Mouse (Mus musculus) B cell, adult 67 days (primary cell): ENCODE measurements around the gene Vmn2r30. TPM values are rescaled to one million over a fixed set of nuclear protein-coding genes. Genes with fewer than 3 reads are reported as not detected.

Experiments
- total RNA-seq, 2 experiments: library from RNA; stranded (reverse); gene quantifications; 4 replicates each; pipeline ENCODE4 v1.2.4; 2023

The Vmn2r30 gene
- not detected for total RNA-seq

DNA sequence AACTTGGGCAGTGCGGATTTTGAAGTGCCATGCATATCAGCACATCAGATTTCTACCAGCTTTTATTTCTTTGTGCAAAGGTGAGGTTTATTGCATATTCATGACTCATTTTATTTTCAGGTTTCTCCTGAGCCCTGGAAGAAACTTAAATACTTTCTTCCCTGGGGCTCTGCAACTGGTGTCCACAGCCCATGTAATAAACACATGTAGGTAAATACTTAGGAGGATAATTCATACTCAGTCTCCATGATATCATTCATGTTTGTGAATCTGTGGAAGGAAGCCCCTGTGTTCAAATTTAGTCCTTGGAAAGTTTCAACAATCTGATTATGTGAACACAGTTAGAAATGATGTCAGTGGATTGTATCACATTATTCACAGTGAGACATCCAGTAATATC, at the start of gene Vmn2r30:
Gene Vmn2r30 (minus strand): TSS at position 101 of the 400 bp plus-strand sequence.

DNA sequence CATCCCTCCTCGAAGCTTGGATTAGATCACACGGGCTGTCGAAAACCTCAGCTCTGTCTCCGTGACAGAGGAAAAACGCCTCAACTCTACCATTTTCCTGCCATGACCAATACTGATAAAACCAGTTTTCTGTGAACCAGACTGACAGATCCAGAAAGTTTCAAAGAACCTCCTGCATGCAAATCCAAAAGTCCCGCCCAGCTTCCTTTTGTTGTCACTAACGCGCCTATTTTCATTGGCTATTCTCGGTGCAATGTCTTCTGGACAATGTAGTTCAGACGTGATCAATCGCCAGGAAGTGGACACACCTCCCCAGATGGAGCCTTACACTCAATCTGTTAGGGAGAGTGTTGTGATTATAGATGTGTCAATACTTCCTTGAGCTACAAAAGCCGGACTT, 37.0 kb upstream of the Vmn2r30 start, which contains the start of gene Gm45783:
Gene Gm45783 (minus strand): TSS at position 143 of the 400 bp plus-strand sequence.

DNA sequence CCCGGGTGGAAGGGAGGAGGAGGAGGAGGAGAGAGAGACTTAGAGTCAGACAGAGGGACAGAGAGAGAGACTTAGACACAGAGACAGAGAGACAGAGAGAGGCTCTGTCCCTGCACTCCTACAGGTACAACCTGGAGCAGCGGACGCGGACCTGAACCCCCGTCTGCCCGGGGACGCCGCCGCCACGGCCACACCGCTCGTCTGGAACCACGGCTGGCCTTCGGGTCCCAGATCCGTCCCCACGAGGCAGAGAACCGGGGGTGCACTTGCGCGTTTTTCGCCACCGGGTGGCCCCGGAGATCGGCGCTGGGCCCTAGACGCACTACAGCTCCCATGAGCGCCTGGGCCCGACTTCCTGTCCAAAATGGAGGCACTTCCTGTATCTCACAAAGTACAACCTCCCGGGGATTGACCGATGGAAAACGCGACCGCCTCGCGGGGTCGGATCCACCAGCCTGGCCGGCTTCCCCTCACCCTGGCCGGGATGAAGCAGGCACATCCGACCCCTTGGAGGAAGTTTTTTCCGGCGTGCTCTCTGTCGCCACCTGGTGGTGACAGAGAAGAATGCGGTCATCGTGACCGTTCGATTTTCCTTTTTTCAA, 59.3 kb downstream of the Vmn2r30 start, which contains the start of gene Gm45844:
Gene Gm45844 (minus strand): TSS at position 324 of the 602 bp plus-strand sequence.

Other genes starting within 250 kb of the Vmn2r30 start
- gene Zfp954, start 216.1 kb downstream of the Vmn2r30 start, total RNA-seq: 10 to 100 TPM; 21.4 to 24.6 TPM
- gene Zfp773, start 200.9 kb downstream of the Vmn2r30 start, total RNA-seq: 1 to 10 TPM; 1.3 to 2.6 TPM
- gene Zfp418, start 166.3 kb downstream of the Vmn2r30 start, total RNA-seq: 1 to 10 TPM; 3.0 to 3.5 TPM
- gene Zfp772, start 127.6 kb downstream of the Vmn2r30 start, total RNA-seq: 1 to 10 TPM; 3.3 to 3.9 TPM
- gene Vmn2r29, start 90.3 kb downstream of the Vmn2r30 start, total RNA-seq: not detected
- under 1 TPM; 0.27 to 0.93 TPM for gene Gm45844, start 59.3 kb downstream of the Vmn2r30 start, total RNA-seq
- gene Clcn4, start 36.8 kb downstream of the Vmn2r30 start, total RNA-seq: 10 to 100 TPM; 51.8 to 53.7 TPM
- gene Gm45783, start 37.0 kb upstream of the Vmn2r30 start, total RNA-seq: not detected
- not detected for gene Vmn2r31, start 62.1 kb upstream of the Vmn2r30 start, total RNA-seq
- gene Vmn2r32, start 142.4 kb upstream of the Vmn2r30 start, total RNA-seq: not detected
- gene Vmn2r33, start 229.2 kb upstream of the Vmn2r30 start, total RNA-seq: not detected